Mouse (Mus musculus) intestine, embryonic 14.5 days (tissue): ENCODE results near the gene Serpina3i. TPM values are rescaled to one million over a fixed set of nuclear protein-coding genes. Genes with fewer than 3 reads are reported as not detected.

Source experiments
- ATAC-seq: fragments of 200-750 bp; cut with Nextera tagmentation; replicated peaks from 2 replicates; pipeline ENCODE4 v1.8.0; 2017; ENCODE audit warnings: low read depth, moderate number of reproducible peaks, moderate TSS enrichment, moderate library complexity; ENCODE audit not compliant: low FRiP score, low TSS enrichment
- DNase-seq: peaks from one replicate; pipeline ENCODE4 v3.0.0-alpha.2; 2018; ENCODE audit warnings: low spot score
- H3K27ac ChIP-seq: fragments of 300-500 bp; sonication (generic); 2 replicates; pipeline ENCODE4 v1.5.1; 2014; ENCODE audit warnings: low read depth, mild to moderate bottlenecking, control low read depth
- H3K27me3 ChIP-seq: fragments of 300-500 bp; sonication (generic); replicated peaks from 2 replicates; pipeline ENCODE4 v1.6.1; 2014; ENCODE audit warnings: low read length, control low read depth; ENCODE audit not compliant: control insufficient read depth, insufficient read depth
- H3K36me3 ChIP-seq: fragments of 300-500 bp; sonication (generic); 2 replicates; pipeline ENCODE4 v1.6.1; 2014; ENCODE audit warnings: low read length, control low read depth; ENCODE audit not compliant: control insufficient read depth, insufficient read depth
- H3K4me1 ChIP-seq: fragments of 300-500 bp; sonication (generic); replicated peaks from 2 replicates; pipeline ENCODE4 v1.6.1; 2014; ENCODE audit warnings: low read length, control low read depth, mixed read lengths; ENCODE audit not compliant: control insufficient read depth, insufficient read depth
- H3K4me2 ChIP-seq: fragments of 300-500 bp; sonication (generic); 2 replicates; pipeline ENCODE4 v1.6.1; 2014; ENCODE audit warnings: low read length
- H3K4me3 ChIP-seq: fragments of 300-500 bp; sonication (generic); 2 replicates; pipeline ENCODE4 v1.5.1; 2014; ENCODE audit warnings: low read depth, low read length, control low read depth, mixed read lengths
- H3K9ac ChIP-seq: fragments of 300-500 bp; sonication (generic); 2 replicates; pipeline ENCODE4 v1.6.1; 2014; ENCODE audit warnings: mild to moderate bottlenecking, low read length
- H3K9me3 ChIP-seq: fragments of 300-500 bp; sonication (generic); 2 replicates; pipeline ENCODE4 v1.6.1; 2016; ENCODE audit warnings: low read length, control low read depth; ENCODE audit not compliant: control insufficient read depth
- WGBS: fragments of 180-500 bp; shearing (Covaris S2); extraction: QIAGEN DNeasy Blood & Tissue Kit; methylation state at CpG from one replicate; pipeline ENCODE4 v1.1.7; 2014; 5-methylcytosine and 5-hydroxymethylcytosine counted together
- polyA plus RNA-seq: library from polyadenylated mRNA; unstranded; fragments of >200 nt; fragmentation: Nextera tagmentation; extraction: Ambion mirVana; gene quantifications from 2 replicates; pipeline ENCODE4 v1.2.1, GENCODE M21; 2014

Gene Serpina3i
- polyA plus RNA-seq, 1 experiment from 2014 or later, result not detected

DNA sequence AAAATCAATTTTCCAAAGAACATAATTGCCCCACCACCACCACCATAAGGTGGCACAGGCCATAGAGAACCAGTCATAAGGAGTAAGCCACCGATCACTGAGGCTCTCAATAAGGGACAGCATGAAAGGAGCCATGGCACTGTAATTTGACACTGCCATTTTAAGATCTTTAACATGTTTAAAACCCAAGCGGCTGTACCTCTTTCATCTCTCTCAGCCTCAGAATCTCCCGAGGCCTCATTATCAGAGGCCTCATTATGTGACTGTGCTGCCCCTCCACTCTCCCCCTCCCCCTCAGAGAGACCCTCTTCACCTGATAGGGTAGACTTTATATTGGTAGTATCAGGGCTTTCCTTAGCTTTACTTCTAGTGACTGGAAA lies 16.1 kb downstream of the Serpina3i start:
- Histone ChIP-seq H3K27me3 (no peaks in the 10 kb centered on the region), H3K27ac (no peak overlapping the region), H3K36me3 (no peaks in the 10 kb centered on the region), H3K9ac (no peak overlapping the region), H3K4me1 (no peaks in the 10 kb centered on the region), H3K9me3 (peaks cover 4% of the 10 kb centered on the region; the same call in 1 of the 2 replicates), H3K4me2 (no peak overlapping the region), H3K4me3 (no peak overlapping the region)
- 28% methylated on average over 3 of the region's 3 CpGs for WGBS
- DNase-seq (no peak), ATAC-seq (no peak)

DNA sequence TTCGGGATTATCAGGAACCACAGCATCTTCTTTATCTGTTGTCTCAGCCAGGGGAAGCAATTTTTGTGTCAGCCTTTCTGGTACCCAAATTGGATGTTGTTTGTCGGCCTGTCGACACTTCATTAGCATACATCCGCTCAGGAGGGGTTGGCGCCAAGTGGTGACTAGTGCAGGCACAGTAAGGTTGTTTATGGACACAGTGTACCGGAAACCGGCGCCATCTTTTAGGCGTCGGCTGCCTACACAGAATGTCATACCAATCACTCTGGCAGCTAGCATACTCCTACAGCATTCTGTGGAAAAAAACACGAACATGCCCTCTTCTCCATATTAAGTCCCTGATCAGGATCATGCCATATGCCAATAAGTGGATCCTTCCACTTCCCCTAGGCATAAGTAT lies 20.5 kb downstream of the Serpina3i start:
- ATAC-seq, result no peak

DNA sequence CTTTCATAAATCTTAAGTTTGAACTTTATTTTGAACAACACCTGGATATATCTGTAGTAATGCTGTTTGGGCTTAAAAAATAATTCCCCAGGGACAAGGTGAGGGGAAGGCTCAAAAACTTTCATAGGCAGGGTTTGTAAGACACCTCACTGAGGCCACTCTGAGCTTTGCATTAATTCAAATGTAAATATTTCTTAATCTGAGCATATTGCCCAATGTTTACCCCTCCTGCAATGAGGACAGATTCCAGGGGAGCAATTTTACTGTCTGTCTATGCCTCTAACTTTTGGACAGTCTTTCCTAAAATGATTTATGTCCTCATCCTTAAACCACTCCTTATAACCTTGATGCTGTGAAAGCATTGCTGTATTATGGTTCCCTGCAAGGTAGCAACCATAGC lies 25.4 kb downstream of the Serpina3i start:
- Histone ChIP-seq H3K4me1 (no peaks in the 10 kb centered on the region), H3K9me3 (no peaks in the 10 kb centered on the region), H3K27ac (no peak overlapping the region), H3K4me3 (no peak overlapping the region), H3K27me3 (no peaks in the 10 kb centered on the region), H3K4me2 (no peak overlapping the region), H3K36me3 (no peaks in the 10 kb centered on the region), H3K9ac (no peak overlapping the region)
- DNase-seq (no peak), ATAC-seq (no peak)

More for the DNA sequence above, 20.5 kb downstream of the Serpina3i start:
- Histone ChIP-seq H3K4me1 (no peaks in the 10 kb centered on the region), H3K36me3 (no peaks in the 10 kb centered on the region), H3K9me3 (peaks cover 4% of the 10 kb centered on the region; the same call in 1 of the 2 replicates), H3K4me3 (no peak overlapping the region), H3K27ac (no peak overlapping the region), H3K27me3 (no peaks in the 10 kb centered on the region), H3K4me2 (no peak overlapping the region), H3K9ac (no peak overlapping the region)
- no peak for DNase-seq
- WGBS, result 90% methylated on average over 11 of the region's 11 CpGs

DNA sequence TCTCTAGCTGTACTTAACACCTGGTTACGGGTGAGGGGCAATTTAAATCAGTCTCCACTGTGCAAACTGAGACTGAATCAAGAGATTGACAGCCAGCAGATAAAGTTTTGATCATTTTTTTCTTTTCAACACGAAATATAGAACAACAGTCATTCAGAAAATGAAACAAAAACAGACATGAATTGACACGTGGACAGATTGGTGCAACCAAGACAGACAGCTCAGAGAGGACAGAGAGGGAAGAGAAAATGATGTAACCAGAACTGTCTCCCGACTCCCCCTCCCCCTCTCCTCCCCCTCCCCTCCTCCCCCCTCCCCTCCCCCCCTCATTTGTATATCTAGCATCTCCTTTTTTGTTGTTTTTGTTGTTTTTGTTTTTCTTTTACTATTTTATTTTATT lies 26.9 kb downstream of the Serpina3i start:
- H3K27ac ChIP-seq, result no peak overlapping the region
- H3K36me3 ChIP-seq, result no peaks in the 10 kb centered on the region
- no peak overlapping the region for H3K4me3 ChIP-seq
- H3K9ac ChIP-seq, result no peak overlapping the region
- no peaks in the 10 kb centered on the region for H3K4me1 ChIP-seq
- H3K9me3 ChIP-seq, result no peaks in the 10 kb centered on the region
- 43% methylated on average over 4 of the region's 4 CpGs for WGBS
- DNase-seq, result no peak
- no peaks in the 10 kb centered on the region for H3K27me3 ChIP-seq
- no peak for ATAC-seq
- no peak overlapping the region for H3K4me2 ChIP-seq

DNA sequence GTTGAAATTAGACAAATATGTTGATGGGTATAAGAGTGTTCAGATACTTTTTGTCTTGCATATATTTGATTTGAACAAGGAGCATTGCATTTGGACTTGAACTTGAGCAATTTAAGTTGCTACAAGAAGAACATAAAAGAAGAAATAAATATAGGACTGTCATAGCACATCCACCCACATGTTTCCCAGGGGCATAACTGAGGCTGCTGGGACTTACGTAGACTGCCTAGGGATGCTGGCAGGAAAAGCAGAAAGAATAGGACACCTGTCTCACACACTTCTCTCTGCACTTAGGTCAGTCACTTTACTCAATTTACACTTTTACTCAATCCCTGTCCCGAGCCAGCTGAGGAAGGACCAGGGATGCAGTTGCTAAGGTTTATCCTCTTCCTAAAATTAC lies 31.0 kb downstream of the Serpina3i start:
- Histone ChIP-seq H3K4me2 (no peak overlapping the region), H3K27me3 (no peaks in the 10 kb centered on the region), H3K27ac (no peak overlapping the region), H3K4me1 (no peaks in the 10 kb centered on the region), H3K9ac (no peak overlapping the region), H3K4me3 (no peak overlapping the region), H3K36me3 (no peaks in the 10 kb centered on the region), H3K9me3 (no peaks in the 10 kb centered on the region)
- DNase-seq (no peak), ATAC-seq (no peak)
- 96% methylated on average over 2 of the region's 2 CpGs for WGBS

DNA sequence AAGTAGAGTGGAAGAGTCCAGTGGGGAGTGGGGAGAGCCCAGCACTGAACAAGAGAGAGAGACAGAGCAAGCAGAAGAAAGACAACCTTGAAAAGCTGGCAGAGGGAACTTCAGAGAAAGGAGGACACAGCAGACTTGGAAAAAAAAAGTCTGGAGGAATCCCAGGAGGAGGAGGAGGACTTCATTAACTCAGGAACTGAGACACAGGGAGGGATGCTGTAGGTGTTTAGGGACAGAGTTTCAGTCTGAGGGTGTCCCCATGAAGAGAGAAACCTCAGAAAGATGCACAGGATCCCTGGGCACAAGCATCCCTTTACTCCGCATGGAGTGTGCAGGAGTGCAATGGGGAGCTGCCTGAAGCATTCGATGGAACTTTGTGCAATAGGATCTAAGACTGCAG lies 35.1 kb downstream of the Serpina3i start:
- H3K9ac ChIP-seq, result no peak overlapping the region
- H3K4me2 ChIP-seq, result no peak overlapping the region
- no peaks in the 10 kb centered on the region for H3K36me3 ChIP-seq
- DNase-seq (no peak), ATAC-seq (no peak)
- no peak overlapping the region for H3K4me3 ChIP-seq
- H3K27ac ChIP-seq, result no peak overlapping the region
- no peaks in the 10 kb centered on the region for H3K4me1 ChIP-seq
- H3K9me3 ChIP-seq, result no peaks in the 10 kb centered on the region
- 87% methylated on average over 2 of the region's 2 CpGs for WGBS
- H3K27me3 ChIP-seq, result no peaks in the 10 kb centered on the region

DNA sequence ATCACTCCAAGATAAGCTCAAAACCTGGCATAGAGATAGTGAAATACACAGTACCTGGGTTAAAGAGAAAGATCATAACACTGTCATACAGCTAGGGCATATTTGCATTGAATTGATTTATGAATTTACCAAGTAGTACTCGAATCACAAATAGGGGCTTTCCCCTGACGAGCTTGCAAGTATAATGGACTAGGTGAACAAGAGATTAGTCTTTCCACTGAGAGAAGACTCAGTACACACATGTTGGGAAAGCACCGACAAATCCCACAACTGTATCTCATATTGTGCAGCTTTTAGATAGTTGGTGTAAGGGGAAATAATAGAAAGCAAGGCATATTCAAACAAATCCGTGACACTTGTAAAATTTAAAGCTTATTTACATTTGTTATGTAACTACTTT lies 43.1 kb downstream of the Serpina3i start:
- no peaks in the 10 kb centered on the region for H3K4me1 ChIP-seq
- H3K9me3 ChIP-seq, result no peaks in the 10 kb centered on the region
- no peak for DNase-seq
- no peak overlapping the region for H3K4me2 ChIP-seq
- no peak overlapping the region for H3K4me3 ChIP-seq
- ATAC-seq, result 0 out of 2 replicates have a peak, but pooled peaks have one; percentile 47
- H3K27me3 ChIP-seq, result no peaks in the 10 kb centered on the region
- no peak overlapping the region for H3K9ac ChIP-seq
- no peak overlapping the region for H3K27ac ChIP-seq
- WGBS, result 68% methylated on average over 4 of the region's 4 CpGs
- no peaks in the 10 kb centered on the region for H3K36me3 ChIP-seq

DNA sequence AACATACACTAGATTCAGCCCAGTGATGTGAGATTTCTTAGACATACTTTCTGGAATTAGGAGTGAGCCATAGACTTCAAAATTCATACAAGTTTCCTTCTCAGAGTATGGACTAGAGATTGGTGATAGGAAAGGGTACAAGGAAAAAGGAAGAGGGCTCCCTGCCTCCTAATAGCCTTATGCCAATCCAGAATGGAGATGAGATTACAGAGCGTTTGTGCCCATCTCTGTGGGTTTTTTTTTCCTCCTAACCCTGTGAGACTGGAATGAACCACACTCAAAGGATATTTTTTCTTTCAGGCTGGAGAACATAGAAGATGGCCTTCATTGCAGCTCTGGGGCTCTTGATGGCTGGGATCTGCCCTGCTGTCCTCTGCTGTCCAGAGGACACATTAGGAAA lies 51.3 kb downstream of the Serpina3i start, which contains the start of gene Serpina3j:
Gene Serpina3j, plus strand, starts transcription at position 301 of the 400 bp plus-strand sequence.
- Histone ChIP-seq H3K36me3 (no peaks in the 10 kb centered on the region), H3K9me3 (0 out of 2 replicates have a peak, but pooled peaks cover 2% of the 10 kb centered on the region), H3K9ac (no peak within 1 kb of the TSS), H3K4me2 (no peak within 1 kb of the TSS), H3K27me3 (no peaks in the 10 kb centered on the region), H3K4me1 (no peaks in the 10 kb centered on the region), H3K4me3 (no peak within 1 kb of the TSS), H3K27ac (no peak within 1 kb of the TSS)
- 76% methylated on average over 1 of the region's 1 CpGs for WGBS
- no peak for ATAC-seq
- no peak for DNase-seq
